Mouse (Mus musculus): ENCODE data around the gene Il17rd.

- TF ChIP-seq CTCF (IDR thresholded peaks at IDR 0.05; ENCODE audit: insufficient read depth, low read depth, low read length) (no peak), POLR2A (IDR thresholded peaks at IDR 0.05; ENCODE audit: insufficient read depth, low read depth, low read length) (no peak)
These were observed at the start of gene Il17rd for GRCm38 (mm10) chr14:27038783-27039182.

All from olfactory bulb, adult 2 months (tissue).